Mouse (Mus musculus): ENCODE measurements around the gene Rab17.

DNA sequence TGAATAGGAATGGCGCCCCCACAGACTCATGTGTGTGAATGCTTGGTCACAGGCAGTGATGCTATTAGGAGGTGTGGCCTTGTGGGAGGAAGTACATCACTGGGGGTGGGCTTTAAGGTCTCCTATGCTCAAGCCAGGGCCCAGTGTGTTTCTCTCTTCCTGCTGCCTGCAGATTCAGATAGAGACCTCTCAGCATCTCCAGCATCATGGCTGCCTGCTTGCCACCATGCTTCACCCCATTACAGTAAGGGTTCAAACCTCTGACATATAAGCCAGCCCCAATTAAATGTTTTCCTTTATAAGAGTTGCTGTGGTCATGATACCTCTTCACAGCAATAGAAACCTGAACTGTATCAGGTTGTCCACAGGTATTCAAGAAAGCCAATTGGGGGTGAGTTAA lies 26.5 kb upstream of the Rab17 start:
- TF ChIP-seq POLR2A (IDR thresholded peaks at IDR 0.05; ENCODE audit: low read depth, low read length) = no peak
- TF ChIP-seq CTCF (IDR thresholded peaks at IDR 0.05; ENCODE audit: borderline replicate concordance, insufficient read depth, low read length) = no peak
